Mouse (Mus musculus) left cerebral cortex, adult 2 months (tissue): ENCODE data around the gene Kcnj16. TPM values are rescaled to one million over a fixed set of nuclear protein-coding genes. Genes with fewer than 3 reads are reported as not detected.

ENCODE experiments used
- DNase-seq, 2 experiments: peaks; one replicate each; pipeline ENCODE4 v3.0.0; 2021 to 2022; ENCODE audit warnings: low spot score in 2 of 2, mixed read lengths in 1 of 2; ENCODE audit errors: extremely low spot score in 1 of 2
- H3K27ac ChIP-seq: fragments of 200-600 bp; 2 replicates; pipeline ENCODE4 v1.8.1; 2022
- H3K4me3 ChIP-seq: fragments of 200-600 bp; 2 replicates; pipeline ENCODE4 v1.8.1; 2022
- CTCF ChIP-seq: fragments of 200-600 bp; IDR thresholded peaks from 2 replicates; pipeline ENCODE4 v1.8.1; 2022; ENCODE audit warnings: antibody characterized with exemption, mild to moderate bottlenecking, moderate library complexity
- intact Hi-C: fragments of 180-260 bp; cut with DNase I; formaldehyde crosslinking; loops from one replicate; pipeline ENCODE4 v1.15.1; 2025
- long read RNA-seq, 2 experiments: library from polyadenylated mRNA; stranded (forward); transcript quantifications; one replicate each; pipeline ENCODE4 v2.0.0; 2021; ENCODE audit warnings: borderline mapping rate in 2 of 2
- total RNA-seq, 2 experiments: library from RNA; stranded (reverse); gene quantifications; 2 replicates each; pipeline ENCODE4 v1.2.3; 2021

The Kcnj16 gene
- 10 to 100 TPM; 23.7 to 27.2 TPM for total RNA-seq
- long read RNA-seq, experiment 1, transcript Kcnj16-201 (2 exons, 3,671 nt), result major isoform, 22 of 25 reads
- long read RNA-seq, experiment 1, partial matches to known transcripts, result 0 of 25 reads
- long read RNA-seq, experiment 1, other reads (novel, unspliced or antisense), result 3 of 25 reads
- long read RNA-seq, experiment 2, transcript Kcnj16-201 (2 exons, 3,671 nt), result major isoform, 42 of 52 reads
- long read RNA-seq, experiment 2, partial matches to known transcripts, result 0 of 52 reads
- long read RNA-seq, experiment 2, other reads (novel, unspliced or antisense), result 10 of 52 reads

DNA sequence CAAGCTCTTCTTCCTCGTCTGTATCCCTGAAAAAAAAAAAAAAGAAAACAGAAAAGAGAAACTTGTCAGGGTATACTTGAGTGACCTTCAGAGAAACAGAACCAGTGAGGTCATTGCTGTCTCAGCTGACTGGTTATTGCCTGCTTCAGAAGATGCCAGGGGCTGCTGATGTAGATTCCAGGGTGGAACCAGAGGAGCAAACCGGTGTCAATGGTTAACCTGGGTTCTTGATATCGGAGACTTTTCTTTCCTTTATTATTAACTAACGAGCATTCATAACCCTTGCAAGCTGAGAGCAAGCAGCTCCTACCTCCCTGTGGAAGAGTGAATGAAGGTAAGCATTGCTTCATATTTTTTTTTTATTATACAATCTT, at the start of gene Kcnj16:
Kcnj16 (plus strand) TSS at position 272 of the 374 bp plus-strand sequence.
- Histone ChIP-seq H3K4me3 (no peak within 1 kb of the TSS), H3K27ac (no peak within 1 kb of the TSS)
- no peak for TF ChIP-seq CTCF
- no peak for DNase-seq
- intact Hi-C loops, result no loop called here

DNA sequence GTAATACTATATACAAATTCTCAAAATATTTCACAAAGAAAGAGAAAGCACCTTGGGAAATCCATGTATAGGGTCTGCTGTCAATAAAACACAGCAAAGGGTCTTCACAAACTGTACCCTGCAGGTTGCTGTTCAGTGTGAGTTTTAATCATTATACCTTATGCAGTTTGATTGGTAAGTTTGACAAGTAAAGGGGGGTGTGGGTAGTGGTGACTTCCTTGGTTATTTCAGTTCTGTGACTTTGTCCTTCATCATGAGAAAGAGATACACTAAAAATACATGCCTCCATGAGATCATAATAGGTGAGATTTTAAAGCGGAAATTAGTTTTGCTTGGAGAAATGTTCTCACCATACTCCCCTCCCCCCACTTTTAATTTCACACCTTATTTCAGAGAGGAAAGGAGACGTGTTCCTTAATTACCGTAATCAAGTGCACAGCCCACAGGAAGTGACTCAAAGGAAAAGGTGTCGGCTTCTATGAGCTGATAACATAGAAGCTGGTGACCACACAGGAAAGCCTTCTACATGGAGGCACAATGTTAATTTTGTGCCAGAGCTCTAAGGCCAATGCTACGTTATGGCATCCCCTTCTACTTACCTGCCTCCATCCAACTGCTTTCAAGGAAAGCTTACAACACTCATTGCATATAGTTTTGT, 48.9 kb upstream of the Kcnj16 start:
- intact Hi-C loops, result no loop called here
- no peak overlapping the region for H3K27ac ChIP-seq
- no peak overlapping the region for H3K4me3 ChIP-seq
- DNase-seq, result no peak
- no peak for TF ChIP-seq CTCF

DNA sequence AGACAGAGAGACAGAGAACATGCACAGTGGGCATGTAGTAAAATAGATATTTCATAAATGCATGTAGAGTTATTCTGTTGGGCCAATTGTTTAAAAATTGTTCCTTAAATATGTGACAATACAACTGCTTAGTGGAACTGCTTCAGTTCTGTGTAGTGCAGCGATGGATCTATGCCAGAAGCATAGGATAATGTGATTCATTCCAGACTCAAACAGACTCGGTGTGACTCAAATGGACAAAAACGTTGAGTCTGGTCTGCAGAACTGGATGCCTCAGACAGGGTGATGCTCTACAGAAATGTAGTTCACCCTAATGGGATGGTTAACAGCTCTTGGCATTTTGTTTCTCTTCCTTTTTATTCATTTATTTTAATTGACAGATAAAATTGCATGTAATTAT, 32.1 kb upstream of the Kcnj16 start:
- intact Hi-C loops, result no loop called here
- no peak overlapping the region for H3K4me3 ChIP-seq
- DNase-seq, result peak in 1 of 2 experiments; percentile 10
- no peak for TF ChIP-seq CTCF
- no peak overlapping the region for H3K27ac ChIP-seq

DNA sequence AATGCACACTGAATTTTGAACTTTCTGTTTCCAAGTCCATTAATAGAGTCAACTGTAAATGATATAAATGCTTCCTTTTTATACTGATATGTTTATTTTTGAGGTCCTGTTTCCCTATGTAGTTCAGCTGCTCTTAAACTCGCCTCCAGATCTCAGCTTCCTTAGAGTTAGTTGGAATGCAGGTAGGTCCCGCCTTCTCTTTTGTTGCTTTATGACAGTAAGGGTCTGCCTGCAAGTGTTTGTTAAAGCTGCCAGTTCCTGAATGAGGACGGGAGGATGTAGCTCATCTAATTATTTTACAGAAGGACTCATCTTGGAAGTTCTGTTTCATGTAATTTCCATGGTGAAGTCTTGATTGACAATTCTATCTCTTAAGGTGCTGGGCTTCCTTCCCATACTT, 25.6 kb upstream of the Kcnj16 start:
- no peak for DNase-seq
- intact Hi-C loops, result no loop called here
- no peak overlapping the region for H3K27ac ChIP-seq
- no peak for TF ChIP-seq CTCF
- no peak overlapping the region for H3K4me3 ChIP-seq

DNA sequence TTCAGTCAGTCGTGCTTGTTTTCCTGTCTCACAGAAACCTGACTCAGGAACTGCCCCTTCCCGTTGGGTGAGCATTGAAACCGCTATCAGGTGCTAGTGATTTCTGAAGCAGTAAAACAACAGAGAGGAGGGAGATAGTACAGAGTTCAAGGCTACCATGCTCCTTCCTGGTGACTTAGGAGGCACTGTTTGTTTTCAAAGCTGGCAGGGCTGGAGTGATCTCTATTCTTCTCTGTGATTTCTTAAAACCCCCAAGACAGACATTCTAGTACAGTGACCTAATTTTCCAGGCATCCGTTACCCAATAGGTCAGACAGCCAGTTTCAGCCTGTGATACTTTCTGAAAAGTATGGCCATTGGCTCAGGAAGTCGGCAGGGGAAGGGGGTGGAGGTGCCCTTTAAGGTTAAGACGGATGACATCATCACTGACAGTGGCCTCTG, 25.1 kb upstream of the Kcnj16 start:
- Histone ChIP-seq H3K27ac (no peak overlapping the region), H3K4me3 (no peak overlapping the region)
- intact Hi-C loops, result no loop called here
- TF ChIP-seq CTCF, result no peak
- DNase-seq, result no peak

DNA sequence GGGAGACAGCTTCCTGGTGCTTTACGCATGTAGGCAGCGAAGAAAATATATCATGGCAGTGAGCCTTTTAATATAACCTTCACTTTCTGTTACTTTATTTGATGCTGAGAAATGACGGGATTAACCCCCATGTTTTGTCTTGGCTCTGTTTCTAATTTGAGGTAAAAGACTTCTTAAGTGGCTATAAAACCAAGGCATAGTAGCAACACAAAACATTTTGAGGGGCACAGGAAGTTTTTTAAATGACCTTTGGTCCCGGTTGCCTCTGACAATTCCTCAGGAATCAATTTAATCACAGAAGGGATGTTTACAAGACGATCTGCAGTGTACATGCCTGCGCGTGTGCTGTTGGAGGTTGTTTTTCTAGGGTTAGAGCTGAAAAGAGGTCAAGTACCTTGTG, 11.2 kb upstream of the Kcnj16 start:
- H3K4me3 ChIP-seq, result no peak overlapping the region
- H3K27ac ChIP-seq, result no peak overlapping the region
- no peak for TF ChIP-seq CTCF
- intact Hi-C loops, result no loop called here
- DNase-seq, result no peak

DNA sequence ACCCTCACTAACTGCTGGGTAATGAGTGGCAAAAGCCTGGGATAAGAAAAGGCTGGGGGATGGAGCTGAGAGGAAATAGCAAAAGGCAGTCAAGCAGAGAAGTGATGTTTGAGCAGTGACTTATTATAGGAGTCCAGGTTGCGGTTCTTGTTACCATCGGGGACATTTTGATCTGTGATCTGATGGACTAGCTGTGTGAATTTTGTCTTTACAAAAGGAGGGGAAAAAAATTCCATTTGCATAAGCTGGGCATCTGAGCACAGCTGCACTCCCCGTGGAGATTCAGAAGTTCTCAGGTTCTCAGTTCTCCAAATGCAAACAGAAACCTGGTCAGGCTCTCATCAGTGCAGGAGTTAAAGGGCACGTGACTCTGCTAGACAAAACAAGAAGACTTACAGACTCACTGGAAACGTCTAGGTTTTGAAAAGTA, 6.2 kb upstream of the Kcnj16 start:
- Histone ChIP-seq H3K27ac (no peak overlapping the region), H3K4me3 (no peak overlapping the region)
- no peak for TF ChIP-seq CTCF
- no peak for DNase-seq
- intact Hi-C loops, result no loop called here

DNA sequence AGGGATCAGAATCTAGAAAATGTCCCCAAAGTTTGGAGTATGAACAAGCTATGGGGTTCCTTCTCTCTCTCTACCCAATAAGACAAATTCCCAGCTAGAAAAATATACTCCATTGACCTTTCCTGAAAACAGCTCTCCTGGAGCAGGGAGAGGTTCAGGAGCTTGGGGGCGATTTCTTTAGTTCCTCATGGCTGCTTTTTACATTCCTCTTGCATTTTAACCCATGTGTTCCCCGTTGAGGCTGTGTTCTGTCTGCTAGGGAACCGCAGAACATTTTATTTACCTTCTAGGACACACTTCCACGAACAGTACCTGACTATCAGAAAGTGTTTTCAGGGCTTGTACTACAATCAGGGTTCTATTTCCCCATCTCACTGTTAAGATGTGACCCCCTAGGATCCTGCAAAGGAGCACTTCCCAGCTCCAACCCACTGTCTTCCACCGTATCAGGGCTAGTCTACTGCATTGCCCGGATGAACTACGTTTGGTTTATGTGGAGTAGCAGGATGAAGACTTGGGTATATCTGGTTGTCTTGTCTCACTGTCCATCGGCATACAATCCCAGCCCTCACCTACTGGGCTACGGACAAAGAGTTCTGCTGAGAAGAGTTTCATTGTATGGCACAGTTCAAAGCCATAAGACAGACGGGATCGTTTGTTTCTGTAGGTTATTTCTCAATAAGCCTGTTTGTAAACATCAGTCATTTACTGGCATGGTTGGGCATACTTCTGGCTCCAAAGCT, 643 bp upstream of the Kcnj16 start:
- intact Hi-C loops, result no loop called here
- Histone ChIP-seq H3K4me3 (no peak overlapping the region), H3K27ac (no peak overlapping the region)
- no peak for TF ChIP-seq CTCF
- no peak for DNase-seq

DNA sequence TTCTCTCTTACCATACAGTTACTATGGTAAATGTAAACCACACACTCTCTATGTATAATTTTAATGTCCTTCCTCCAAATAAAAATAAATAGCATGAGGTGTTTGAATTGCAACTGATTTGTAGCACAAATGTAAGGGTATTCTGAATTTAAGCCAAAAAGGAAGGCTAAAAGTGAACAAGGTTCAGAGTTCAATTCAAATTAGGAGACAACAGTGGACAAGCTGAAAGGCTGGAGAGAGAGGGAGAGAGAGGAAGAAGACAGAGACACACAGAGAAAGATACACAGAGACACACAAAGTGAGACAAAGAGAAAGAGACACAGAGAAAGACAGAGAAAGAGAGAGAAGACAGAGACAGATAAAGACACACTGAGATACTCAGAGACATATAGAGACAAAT, 1.1 kb downstream of the Kcnj16 start:
- intact Hi-C loops, result no loop called here
- TF ChIP-seq CTCF, result no peak
- H3K4me3 ChIP-seq, result no peak overlapping the region

DNA sequence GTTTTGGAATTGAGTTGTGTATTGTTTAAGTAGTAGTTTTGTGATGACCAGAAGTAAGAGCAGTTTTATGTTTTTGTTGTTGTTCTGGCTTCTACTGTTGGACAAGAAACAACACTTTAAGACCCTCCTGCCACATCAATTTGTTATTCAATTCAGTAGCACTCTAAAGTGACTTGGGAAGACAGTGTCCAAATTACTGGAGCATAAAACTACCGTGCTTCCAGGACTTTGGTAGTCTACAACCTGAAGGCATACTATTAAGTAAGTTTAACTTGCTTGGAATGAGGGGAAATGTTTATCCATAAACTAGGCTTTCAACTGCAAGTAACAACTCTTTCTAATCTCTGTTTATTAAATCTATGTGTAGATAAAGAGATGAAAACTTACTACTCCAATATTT, 17.7 kb downstream of the Kcnj16 start:
- Histone ChIP-seq H3K4me3 (no peak overlapping the region), H3K27ac (no peak overlapping the region)
- intact Hi-C loops, result no loop called here
- TF ChIP-seq CTCF, result no peak
- DNase-seq, result no peak

More for the DNA sequence above, 1.1 kb downstream of the Kcnj16 start:
- no peak for DNase-seq
- H3K27ac ChIP-seq, result no peak overlapping the region

DNA sequence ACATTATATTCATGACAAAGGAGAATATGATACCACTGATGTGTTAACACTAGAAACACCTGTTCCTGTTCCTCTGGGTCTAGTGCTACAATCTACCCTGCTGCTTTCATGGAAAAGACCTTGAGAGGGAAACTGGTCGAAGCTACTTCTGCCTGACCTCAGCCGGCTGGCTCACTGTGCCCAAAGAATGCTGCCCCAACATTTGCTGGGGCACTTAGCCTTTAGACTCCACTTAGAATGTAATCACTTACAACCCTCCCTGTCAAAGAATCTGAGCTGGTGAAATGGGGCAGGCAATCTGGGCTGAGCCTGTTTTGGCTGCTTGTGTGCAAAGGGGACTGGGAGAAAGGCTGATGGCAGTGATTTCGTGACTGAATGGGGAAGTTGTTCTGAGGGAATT, 18.1 kb downstream of the Kcnj16 start:
- no peak for TF ChIP-seq CTCF

DNA sequence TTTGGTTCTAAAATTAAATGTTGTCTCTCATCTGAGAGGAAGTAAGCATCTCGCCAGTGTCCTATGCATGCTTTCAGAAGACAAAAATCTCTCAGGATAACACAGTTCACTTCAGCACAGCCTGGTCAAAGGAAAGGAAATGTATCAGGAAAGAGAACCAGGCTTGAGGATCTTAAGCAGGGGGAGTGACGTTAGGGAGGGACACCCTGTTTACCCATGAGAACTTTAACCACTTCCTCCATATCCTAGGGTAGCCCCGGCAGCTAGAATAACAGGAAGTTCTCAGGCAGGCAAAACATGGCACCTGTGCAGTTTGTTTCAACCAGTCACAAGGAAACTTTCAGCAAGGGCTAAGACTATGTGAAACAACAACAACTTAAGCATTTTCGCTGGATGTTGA, 25.8 kb downstream of the Kcnj16 start:
- Histone ChIP-seq H3K27ac (no peak overlapping the region), H3K4me3 (no peak overlapping the region)
- no peak for TF ChIP-seq CTCF
- no peak for DNase-seq
- intact Hi-C loops, result loop anchor here (10.0 kb wide), 1 partner anchor 151 kb away; no protein-coding TSS in a partner anchor

More for the DNA sequence above, 18.1 kb downstream of the Kcnj16 start:
- DNase-seq, result no peak
- Histone ChIP-seq H3K27ac (no peak overlapping the region), H3K4me3 (no peak overlapping the region)
- intact Hi-C loops, result no loop called here
